Mouse (Mus musculus): ENCODE data around the gene Gm21094. TPM values are rescaled to one million over a fixed set of nuclear protein-coding genes. Genes with fewer than 3 reads are reported as not detected.
"Not testable (repeated sequence)": the region's sequence is repeated elsewhere in the genome, so short reads cannot be mapped to it uniquely, and the experiment has no call there.

Gm21094 gene
- polyA plus RNA-seq (2015; fragmentation: Nextera tagmentation; extraction: Ambion mirVana), result not detected in 2 replicates

GRCm38 (mm10) chrY:32620343-32620742 lies at the start of gene Gm21094:
TSS of gene Gm21094 (minus strand) at chrY:32620443.
- H3K4me2 ChIP-seq (ENCODE audit: low read length); H3K9me3 ChIP-seq (ENCODE audit: control insufficient read depth, low read length); H3K4me1 ChIP-seq (replicated peaks; ENCODE audit: control insufficient read depth, insufficient read depth, low read length); ATAC-seq; H3K4me3 ChIP-seq (replicated peaks; ENCODE audit: low read length); H3K27ac ChIP-seq (ENCODE audit: low read length); H3K36me3 ChIP-seq (ENCODE audit: control insufficient read depth, insufficient read depth); H3K9ac ChIP-seq (replicated peaks; ENCODE audit: low read depth, low read length); H3K27me3 ChIP-seq (replicated peaks; ENCODE audit: control insufficient read depth, insufficient read depth, low read length): not testable (repeated sequence)
- no CpG with 5 or more reads among the region's 8 CpGs for WGBS

All from forebrain, embryonic 16.5 days (tissue).